Mouse (Mus musculus) thymus, adult 2 months (tissue): ENCODE results near the gene Tssk4.

ENCODE experiments used
- CTCF ChIP-seq: fragments of 200-500 bp; IDR thresholded peaks from 2 replicates; pipeline ENCODE4 v1.5.1; 2012; ENCODE audit warnings: mild to moderate bottlenecking, control low read depth, low read length, moderate library complexity, borderline replicate concordance; ENCODE audit not compliant: control insufficient read depth, poor library complexity, insufficient read depth; ENCODE audit errors: extremely low read depth
- POLR2A ChIP-seq: fragments of 200-500 bp; IDR thresholded peaks from 2 replicates; pipeline ENCODE4 v1.6.1; 2012; ENCODE audit warnings: mild to moderate bottlenecking, low read length, control low read depth, moderate library complexity; ENCODE audit not compliant: control insufficient read depth, poor library complexity, insufficient read depth; ENCODE audit errors: extremely low read depth

DNA sequence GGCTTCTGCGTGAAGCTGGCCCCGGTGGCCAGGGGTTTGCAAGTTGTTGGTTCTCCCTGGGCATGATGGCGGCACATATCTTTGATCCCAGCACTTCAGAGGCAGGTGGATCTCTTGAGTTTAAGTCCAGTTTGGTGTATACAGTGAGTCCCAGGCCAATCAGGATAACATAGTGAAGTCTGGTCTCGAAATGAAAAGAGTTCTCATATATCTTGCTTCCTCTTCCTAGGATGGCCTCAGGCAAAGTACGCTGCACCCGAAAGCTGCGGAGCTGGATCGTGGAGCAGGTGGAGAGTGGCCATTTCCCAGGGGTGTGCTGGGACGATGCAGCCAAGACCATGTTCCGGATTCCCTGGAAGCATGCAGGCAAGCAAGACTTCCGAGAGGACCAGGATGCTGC lies 45.2 kb upstream of the Tssk4 start:
- TF ChIP-seq CTCF, result no peak
- TF ChIP-seq POLR2A, result no peak
